Mouse (Mus musculus) liver, postnatal 0 days (tissue): ENCODE data around the gene Hps5. TPM values are rescaled to one million over a fixed set of nuclear protein-coding genes. Genes with fewer than 3 reads are reported as not detected.
"Not testable (repeated sequence)": the region's sequence is repeated elsewhere in the genome, so short reads cannot be mapped to it uniquely, and the experiment has no call there.

ENCODE experiments used
- ATAC-seq: fragments of 200-750 bp; cut with Nextera tagmentation; 2 replicates; pipeline ENCODE4 v1.8.0; 2017; ENCODE audit warnings: mild to moderate bottlenecking, moderate library complexity
- DNase-seq: peaks from one replicate; pipeline ENCODE4 v3.0.0-alpha.2; 2016
- H3K27ac ChIP-seq: fragments of 300-500 bp; sonication (generic); 2 replicates; pipeline ENCODE4 v1.5.1; 2014; ENCODE audit warnings: antibody characterized with exemption, moderate library complexity, mild to moderate bottlenecking, low read depth
- H3K27me3 ChIP-seq: fragments of 300-500 bp; sonication (generic); 2 replicates; pipeline ENCODE4 v1.6.1; 2014; ENCODE audit warnings: low read length, control low read depth, mixed read lengths; ENCODE audit not compliant: insufficient read depth
- H3K36me3 ChIP-seq: fragments of 300-500 bp; sonication (generic); replicated peaks from 2 replicates; pipeline ENCODE4 v1.6.1; 2014; ENCODE audit warnings: mild to moderate bottlenecking, control low read depth, low read length, moderate library complexity, mixed read lengths; ENCODE audit not compliant: insufficient read depth
- H3K4me1 ChIP-seq: fragments of 300-500 bp; sonication (generic); 2 replicates; pipeline ENCODE4 v1.6.1; 2014; ENCODE audit warnings: antibody characterized with exemption, mild to moderate bottlenecking, control low read depth; ENCODE audit not compliant: insufficient read depth
- H3K4me2 ChIP-seq: fragments of 300-500 bp; sonication (generic); 2 replicates; pipeline ENCODE4 v1.6.1; 2014; ENCODE audit warnings: low read depth, mild to moderate bottlenecking, low read length, moderate library complexity, mixed read lengths
- H3K4me3 ChIP-seq: fragments of 300-500 bp; sonication (generic); 2 replicates; pipeline ENCODE4 v1.5.1; 2014; ENCODE audit warnings: low read depth, low read length
- H3K9ac ChIP-seq: fragments of 300-500 bp; sonication (generic); replicated peaks from 2 replicates; pipeline ENCODE4 v1.6.1; 2014; ENCODE audit warnings: mild to moderate bottlenecking, moderate library complexity
- H3K9me3 ChIP-seq: fragments of 300-500 bp; sonication (generic); 2 replicates; pipeline ENCODE4 v1.6.1; 2016; ENCODE audit warnings: mild to moderate bottlenecking, control low read depth, low read length, mixed read lengths
- CTCF ChIP-seq: sonication (generic); IDR thresholded peaks from 2 replicates; pipeline ENCODE4 v1.5.1; 2016; ENCODE audit warnings: antibody characterized with exemption, low read depth
- EP300 ChIP-seq: IDR thresholded peaks from 2 replicates; pipeline ENCODE4 v1.6.1; 2016; ENCODE audit warnings: antibody characterized with exemption, low read depth, mild to moderate bottlenecking
- WGBS: fragments of 180-500 bp; shearing (Covaris S2); extraction: QIAGEN DNeasy Blood & Tissue Kit; methylation state at CpG from one replicate; pipeline ENCODE4 v1.1.7; 2014; ENCODE audit not compliant: insufficient replicate concordance; 5-methylcytosine and 5-hydroxymethylcytosine counted together
- polyA plus RNA-seq: library from polyadenylated mRNA; unstranded; fragments of >200 nt; fragmentation: Nextera tagmentation; extraction: Ambion mirVana; gene quantifications from 2 replicates; pipeline ENCODE4 v1.2.1, GENCODE M21; 2015

Hps5 gene
- polyA plus RNA-seq, 1 experiment from 2014 or later: 3.6 TPM

- DNase-seq: no peak
- H3K4me1 ChIP-seq: peaks cover 65% of the 10 kb centered on the region
- H3K4me3 ChIP-seq: no peak overlapping the region
- H3K4me2 ChIP-seq: no peak overlapping the region
- ATAC-seq: no peak
- H3K27ac ChIP-seq: no peak overlapping the region
- H3K9ac ChIP-seq: no peak overlapping the region
- TF ChIP-seq CTCF: no peak
- TF ChIP-seq EP300: no peak
- H3K9me3 ChIP-seq: no peaks in the 10 kb centered on the region
- H3K36me3 ChIP-seq: no peaks in the 10 kb centered on the region
- no peaks in the 10 kb centered on the region for H3K27me3 ChIP-seq
- WGBS: 80% methylated on average over 5 of the region's 5 CpGs
These were observed 40.5 kb upstream of the Hps5 start for GRCm38 (mm10) chr7:46836357-46836756.

- peaks cover 62% of the 10 kb centered on the region for H3K4me1 ChIP-seq
- H3K4me3 ChIP-seq: no peak overlapping the region
- no peaks in the 10 kb centered on the region for H3K9me3 ChIP-seq
- H3K4me2 ChIP-seq: no peak overlapping the region
- H3K27me3 ChIP-seq: no peaks in the 10 kb centered on the region
- ATAC-seq: no peak
- no peak for DNase-seq
- no peak overlapping the region for H3K27ac ChIP-seq
- no peaks in the 10 kb centered on the region for H3K36me3 ChIP-seq
- no peak overlapping the region for H3K9ac ChIP-seq
- TF ChIP-seq EP300 (no peak), CTCF (no peak)
- WGBS: 77% methylated on average over 13 of the region's 14 CpGs
These were observed 39.2 kb upstream of the Hps5 start for GRCm38 (mm10) chr7:46834994-46835610.

- Histone ChIP-seq H3K27ac (peak overlapping the region; percentile 80), H3K4me2 (no peak overlapping the region), H3K4me3 (no peak overlapping the region), H3K4me1 (peaks cover 49% of the 10 kb centered on the region), H3K27me3 (no peaks in the 10 kb centered on the region), H3K9ac (no peak overlapping the region), H3K9me3 (no peaks in the 10 kb centered on the region), H3K36me3 (no peaks in the 10 kb centered on the region)
- DNase-seq: no peak
- ATAC-seq: peak; percentile 3; the same call in 1 of the 2 replicates
- TF ChIP-seq CTCF (no peak), EP300 (no peak)
- WGBS: 53% methylated on average over 7 of the region's 7 CpGs
These were observed 37.9 kb upstream of the Hps5 start for GRCm38 (mm10) chr7:46833670-46834255.

- Histone ChIP-seq H3K4me1 (peaks cover 48% of the 10 kb centered on the region), H3K4me2 (no peak overlapping the region), H3K9ac (no peak overlapping the region), H3K9me3 (no peaks in the 10 kb centered on the region), H3K4me3 (no peak overlapping the region), H3K27me3 (no peaks in the 10 kb centered on the region), H3K27ac (peak overlapping the region; percentile 80), H3K36me3 (no peaks in the 10 kb centered on the region)
- peak; percentile 51 for ATAC-seq
- no peak for TF ChIP-seq CTCF
- 0 out of 2 replicates have a peak, but pooled peaks have one; percentile 36 for TF ChIP-seq EP300
- 14% methylated on average over 6 of the region's 6 CpGs for WGBS
- peak; percentile 63 for DNase-seq
These were observed 37.4 kb upstream of the Hps5 start for GRCm38 (mm10) chr7:46833266-46833665.

- H3K27me3 ChIP-seq, H3K4me3 ChIP-seq, ATAC-seq, H3K4me2 ChIP-seq, H3K9me3 ChIP-seq, H3K9ac ChIP-seq, H3K36me3 ChIP-seq, DNase-seq: not testable (repeated sequence)
- Histone ChIP-seq H3K27ac (peak overlapping the region; percentile 92), H3K4me1 (peaks cover 47% of the 10 kb centered on the region)
- 74% methylated on average over 11 of the region's 11 CpGs for WGBS
These were observed 36.4 kb upstream of the Hps5 start for GRCm38 (mm10) chr7:46832112-46832810.

GRCm38 (mm10) chr7:46831693-46832092 is 35.8 kb upstream of the Hps5 start:
- TF ChIP-seq EP300 (no peak), CTCF (no peak)
- H3K9ac ChIP-seq: no peak overlapping the region
- WGBS: 54% methylated on average over 8 of the region's 8 CpGs
- peaks cover 47% of the 10 kb centered on the region for H3K4me1 ChIP-seq
- no peaks in the 10 kb centered on the region for H3K27me3 ChIP-seq
- peak overlapping the region; percentile 92 for H3K27ac ChIP-seq
- H3K4me3 ChIP-seq: no peak overlapping the region
- H3K36me3 ChIP-seq: no peaks in the 10 kb centered on the region
- H3K4me2 ChIP-seq: no peak overlapping the region
- no peaks in the 10 kb centered on the region for H3K9me3 ChIP-seq
- DNase-seq (no peak), ATAC-seq (no peak)
